Mouse (Mus musculus) myocyte (in vitro differentiated cells): ENCODE measurements at regions not wholly inside any gene's neighbourhood (a gene's known extent, or its start where the extent isn't known, plus 50 kb on each side); places are given as distances from the start of the nearest gene placed in this dataset.

Experiments
- H3K27me3 ChIP-seq: one replicate; pipeline ENCODE4 v1.6.1; 2011; ENCODE audit not compliant: control insufficient read depth, insufficient read depth, insufficient read length
- H3K36me3 ChIP-seq: one replicate; pipeline ENCODE4 v1.6.1; 2011; ENCODE audit not compliant: control insufficient read depth, insufficient read depth
- H3K4me2 ChIP-seq: one replicate; pipeline ENCODE4 v1.6.1; 2011; ENCODE audit warnings: low read depth, control low read depth
- H3K4me3 ChIP-seq: one replicate; pipeline ENCODE4 v1.5.1; 2011; ENCODE audit warnings: mild to moderate bottlenecking, control low read depth, moderate library complexity
- H3K79me2 ChIP-seq: one replicate; pipeline ENCODE4 v1.6.1; 2011; ENCODE audit not compliant: control insufficient read depth, insufficient read depth
- H3ac ChIP-seq: one replicate; pipeline ENCODE4 v1.6.1; 2011; ENCODE audit not compliant: control insufficient read depth, insufficient read length
- CEBPB ChIP-seq: IDR thresholded peaks from 2 replicates; pipeline ENCODE4 v1.6.1; 2011; ENCODE audit warnings: mild to moderate bottlenecking, moderate library complexity; ENCODE audit not compliant: poor library complexity, insufficient read depth, severe bottlenecking
- E2F4 ChIP-seq: IDR thresholded peaks from one replicate; pipeline ENCODE4 v1.6.1; 2011; ENCODE audit warnings: mild to moderate bottlenecking, control low read depth, moderate library complexity; ENCODE audit not compliant: insufficient read depth
- MAX ChIP-seq: IDR thresholded peaks from one replicate; pipeline ENCODE4 v1.6.1; 2011; ENCODE audit warnings: low read depth, mild to moderate bottlenecking, control low read depth
- MYOD1 ChIP-seq, 3 experiments: IDR thresholded peaks; one replicate each; pipeline ENCODE4 v1.6.1; 2011; ENCODE audit warnings: control low read depth in 2 of 3, low read depth in 2 of 3, mild to moderate bottlenecking in 2 of 3, moderate library complexity in 1 of 3; ENCODE audit not compliant: insufficient read length in 2 of 3, control insufficient read depth in 1 of 3
- MYOG ChIP-seq, 3 experiments: IDR thresholded peaks; one replicate each; pipeline ENCODE4 v1.6.1; 2011; ENCODE audit warnings: control low read depth in 2 of 3, low read depth in 2 of 3, mild to moderate bottlenecking in 2 of 3; ENCODE audit not compliant: insufficient read length in 2 of 3, control insufficient read depth in 1 of 3, insufficient read depth in 1 of 3
- POLR2A ChIP-seq: IDR thresholded peaks from one replicate; pipeline ENCODE4 v1.6.1; 2011; ENCODE audit warnings: low read depth, mild to moderate bottlenecking, control low read depth, moderate library complexity; ENCODE audit not compliant: insufficient read length
- POLR2AphosphoS2 ChIP-seq: IDR thresholded peaks from one replicate; pipeline ENCODE4 v1.6.1; 2011; ENCODE audit warnings: low read depth, control low read depth; ENCODE audit not compliant: insufficient read length
- REST ChIP-seq: IDR thresholded peaks from one replicate; pipeline ENCODE4 v1.6.1; 2011; ENCODE audit warnings: mild to moderate bottlenecking, control low read depth, moderate library complexity; ENCODE audit not compliant: insufficient read depth, insufficient read length
- SRF ChIP-seq: IDR thresholded peaks from one replicate; pipeline ENCODE4 v1.6.1; 2011; ENCODE audit warnings: low read depth; ENCODE audit not compliant: control insufficient read depth, insufficient read length
- TCF12 ChIP-seq: IDR thresholded peaks from one replicate; pipeline ENCODE4 v1.6.1; 2011; ENCODE audit warnings: mild to moderate bottlenecking, control low read depth; ENCODE audit not compliant: poor library complexity, insufficient read depth, severe bottlenecking
- TCF3 ChIP-seq: IDR thresholded peaks from one replicate; pipeline ENCODE4 v1.6.1; 2011; ENCODE audit warnings: low read depth, control low read depth; ENCODE audit not compliant: insufficient read length
- USF1 ChIP-seq: IDR thresholded peaks from one replicate; pipeline ENCODE4 v1.6.1; 2011; ENCODE audit warnings: low read depth, mild to moderate bottlenecking, control low read depth, moderate library complexity

DNA sequence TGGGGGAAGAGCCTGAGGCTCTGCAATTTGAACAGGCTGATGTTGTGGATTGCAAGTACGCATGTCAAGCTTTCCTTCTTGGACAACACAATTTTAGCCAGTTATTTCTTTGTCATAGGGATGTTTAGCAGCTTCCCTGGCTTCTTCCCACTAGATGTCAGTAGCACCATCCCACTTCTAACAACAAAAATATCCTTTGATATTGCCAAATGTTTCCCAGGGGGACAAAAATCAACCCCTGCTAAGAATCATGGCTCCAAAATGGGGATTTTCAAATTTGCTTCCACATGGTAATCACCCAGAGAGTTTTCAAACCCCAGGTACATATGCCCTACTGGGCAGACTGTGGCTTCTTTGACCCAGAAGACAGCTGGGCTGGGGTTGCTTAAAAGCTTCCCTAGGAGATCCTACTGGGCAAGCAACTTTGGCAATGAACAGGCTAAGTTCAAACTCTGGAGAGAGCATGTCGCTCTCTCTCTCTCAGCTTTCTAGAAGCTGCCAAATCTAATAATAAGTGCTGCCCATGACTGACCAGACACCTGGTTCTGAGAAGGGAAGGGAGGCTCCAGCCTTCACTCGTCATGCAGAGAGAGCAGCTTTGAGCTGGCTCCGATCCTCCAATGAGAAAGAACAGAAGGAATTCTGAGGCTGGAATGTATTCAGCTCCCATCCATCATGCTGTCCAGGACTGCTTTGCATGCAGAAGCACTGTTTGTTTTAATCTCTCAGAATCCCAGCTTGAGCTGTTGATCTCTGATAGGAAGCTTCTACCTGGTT, 157.2 kb upstream of the Ghitm start:
- TF ChIP-seq CEBPB = no peak
- TF ChIP-seq MAX = no peak
- TF ChIP-seq E2F4 = no peak
- TF ChIP-seq TCF12 = no peak
- TF ChIP-seq POLR2AphosphoS2 = no peak
- no peak for TF ChIP-seq MYOG (IDR thresholded peaks at IDR 0.05; ENCODE audit: control insufficient read depth in 1 of 3, insufficient read depth in 1 of 3, insufficient read length in 2 of 3, low read depth in 2 of 3)
- TF ChIP-seq TCF3 = no peak
- TF ChIP-seq REST = no peak
- no peak for TF ChIP-seq USF1
- no peak for TF ChIP-seq POLR2A
- no peak for TF ChIP-seq SRF
- no peak for TF ChIP-seq MYOD1 (IDR thresholded peaks at IDR 0.05; ENCODE audit: control insufficient read depth in 1 of 3, insufficient read length in 2 of 3, low read depth in 2 of 3)
- H3ac ChIP-seq = no peak overlapping the region
- H3K27me3 ChIP-seq = no peaks in the 10 kb centered on the region
- no peak overlapping the region for H3K4me2 ChIP-seq
- H3K36me3 ChIP-seq = no peaks in the 10 kb centered on the region
- no peak overlapping the region for H3K4me3 ChIP-seq
- no peaks in the 10 kb centered on the region for H3K79me2 ChIP-seq

GRCm38 (mm10) chr14:37284391-37284790, 149.3 kb upstream of the Ghitm start:
- Histone ChIP-seq H3K4me2 (no peak overlapping the region), H3ac (no peak overlapping the region), H3K27me3 (no peaks in the 10 kb centered on the region), H3K79me2 (no peaks in the 10 kb centered on the region), H3K4me3 (no peak overlapping the region), H3K36me3 (no peaks in the 10 kb centered on the region)
- TF ChIP-seq TCF12 (no peak), POLR2AphosphoS2 (no peak), MAX (no peak), REST (no peak), USF1 (no peak), SRF (no peak), MYOG (IDR thresholded peaks at IDR 0.05; ENCODE audit: control insufficient read depth in 1 of 3, insufficient read depth in 1 of 3, insufficient read length in 2 of 3, low read depth in 2 of 3) (no peak), POLR2A (no peak), CEBPB (no peak), TCF3 (no peak), MYOD1 (IDR thresholded peaks at IDR 0.05; ENCODE audit: control insufficient read depth in 1 of 3, insufficient read length in 2 of 3, low read depth in 2 of 3) (no peak), E2F4 (no peak)

DNA sequence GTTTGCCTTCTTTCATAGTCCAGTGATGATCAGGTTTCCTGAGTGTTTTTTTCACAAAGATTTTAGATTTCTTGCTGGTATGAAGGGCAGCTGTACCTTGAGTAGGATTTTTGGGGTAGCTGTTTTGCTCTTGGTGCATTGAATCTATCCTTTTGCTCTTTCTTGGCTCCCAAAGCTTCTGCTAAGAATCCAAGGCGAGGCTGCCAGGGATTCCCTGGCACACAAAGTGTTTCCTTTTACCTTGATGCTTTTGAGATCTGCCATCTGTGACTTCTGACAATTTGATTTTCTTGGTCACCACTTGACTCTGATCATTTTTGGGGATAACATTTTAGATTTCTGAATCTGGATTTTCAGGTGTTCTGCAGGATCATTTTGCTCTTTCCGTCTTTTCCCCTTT, 144.3 kb upstream of the Ghitm start:
- TF ChIP-seq MAX (no peak), POLR2A (no peak), SRF (no peak), REST (no peak), E2F4 (no peak), CEBPB (no peak)
- Histone ChIP-seq H3K27me3 (no peaks in the 10 kb centered on the region), H3ac (no peak overlapping the region), H3K4me2 (no peak overlapping the region), H3K79me2 (no peaks in the 10 kb centered on the region), H3K36me3 (no peaks in the 10 kb centered on the region), H3K4me3 (no peak overlapping the region)

DNA sequence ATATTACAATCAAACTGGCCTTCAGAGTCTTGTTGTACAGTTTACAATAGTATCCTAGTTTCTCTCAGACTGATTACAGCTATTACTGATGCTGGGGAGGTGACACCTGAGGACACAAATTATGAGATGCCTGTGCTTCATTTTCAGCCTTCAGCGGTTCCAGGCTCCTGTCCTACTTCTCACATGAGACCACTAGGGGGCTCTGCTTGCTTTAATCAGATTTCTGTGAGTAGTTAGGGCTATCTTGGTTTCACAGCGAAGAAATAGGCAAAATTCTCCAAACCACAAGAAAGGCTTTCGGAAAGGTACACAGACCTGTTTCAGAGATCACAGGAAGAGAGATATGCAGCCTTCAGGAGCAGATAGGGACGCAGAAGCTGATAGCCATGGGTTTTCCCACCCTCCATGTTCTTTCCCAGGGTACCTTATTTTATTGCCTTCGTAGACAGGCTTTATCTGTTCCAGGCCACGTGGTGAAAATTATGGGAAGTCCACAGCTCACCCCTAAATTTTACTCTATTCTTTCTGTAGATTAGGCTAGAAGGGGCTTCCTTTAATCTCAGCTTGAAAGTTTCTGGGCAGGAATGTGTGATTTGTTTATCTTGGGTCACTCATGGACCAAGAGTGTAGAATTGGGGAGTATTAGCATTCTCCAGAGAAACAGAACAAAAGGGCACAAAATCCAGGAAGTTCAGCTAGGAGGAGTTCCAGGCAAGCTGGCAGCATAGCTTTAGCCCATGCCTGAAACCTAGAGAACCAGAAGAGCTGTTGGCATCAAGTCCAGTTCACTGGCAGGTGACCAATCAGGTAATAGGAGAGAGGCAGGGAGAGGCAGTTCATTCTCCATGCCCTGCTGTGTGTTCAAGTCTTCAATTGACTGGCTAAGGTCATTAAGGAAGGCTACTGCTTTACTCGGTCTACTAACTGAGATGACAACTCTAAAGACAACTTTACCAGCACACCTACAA, 141.9 kb upstream of the Ghitm start:
- TF ChIP-seq MYOD1 (IDR thresholded peaks at IDR 0.05; ENCODE audit: control insufficient read depth in 1 of 3, insufficient read length in 2 of 3, low read depth in 2 of 3) (no peak), POLR2A (no peak), POLR2AphosphoS2 (no peak), MYOG (IDR thresholded peaks at IDR 0.05; ENCODE audit: control insufficient read depth in 1 of 3, insufficient read depth in 1 of 3, insufficient read length in 2 of 3, low read depth in 2 of 3) (no peak), TCF3 (no peak), REST (no peak), TCF12 (no peak), E2F4 (no peak), MAX (no peak), CEBPB (no peak), USF1 (no peak), SRF (no peak)
- Histone ChIP-seq H3K27me3 (no peaks in the 10 kb centered on the region), H3K4me2 (no peak overlapping the region), H3K4me3 (no peak overlapping the region), H3K36me3 (no peaks in the 10 kb centered on the region), H3K79me2 (no peaks in the 10 kb centered on the region), H3ac (no peak overlapping the region)
